In genomic region chr11:60108631-60109172, GRCm38 (mm10) we compare ENCODE assay signal across 8 mouse cellular contexts. TPM values are rescaled to one million over a fixed set of nuclear protein-coding genes. Genes with fewer than 3 reads are reported as not detected.
DNase-seq lines count a peak whose midpoint lies in the region; ATAC-seq and TF ChIP-seq lines count a peak whose summit lies in the region.

No protein-coding gene starts in this region.

- peak overlapping the region; percentile 26; the same call in 1 of the 2 replicates for H3K27ac ChIP-seq in hindbrain, postnatal 0 days
- H3K27ac ChIP-seq in liver, embryonic 15.5 days (replicated peaks), result 0 out of 2 replicates have a peak overlapping the region, but pooled peaks have one; percentile 20

- peak; percentile 34 to 58 for DNase-seq in lung, adult 18-20 months
- DNase-seq in lung, adult 2 months, result no peak
- peak; percentile 84 for DNase-seq in adrenal gland, adult 2 months
- DNase-seq in hindbrain, postnatal 0 days (ENCODE audit: low spot score), result no peak
- no peak for DNase-seq in urinary bladder, postnatal 10 days (ENCODE audit: low spot score)
- no peak for DNase-seq in layer of hippocampus, adult 11-12 months (ENCODE audit: low spot score)

- H3K4me3 ChIP-seq in lung, adult 2 months (replicated peaks; ENCODE audit: extremely low read depth, low read depth, low read length), result no peak overlapping the region
- no peak overlapping the region for H3K4me3 ChIP-seq in hindbrain, postnatal 0 days (ENCODE audit: low read length)
- no peak overlapping the region for H3K4me3 ChIP-seq in liver, embryonic 15.5 days (replicated peaks)

- ATAC-seq in hindbrain, postnatal 0 days, result no peak
- ATAC-seq in liver, embryonic 15.5 days (ENCODE audit: insufficient read depth), result no peak
- no peak for ATAC-seq in erythroid progenitor cell, adult 5-6 weeks (replicated peaks; ENCODE audit: low FRiP score, poor library complexity, severe bottlenecking)

- peaks cover 34% of the 10 kb centered on the region for H3K4me1 ChIP-seq in lung, adult 2 months (ENCODE audit: control insufficient read depth, insufficient read depth, low read length)
- peaks cover 51% of the 10 kb centered on the region for H3K4me1 ChIP-seq in hindbrain, postnatal 0 days (ENCODE audit: insufficient read depth, low read length)
- peaks cover 92% of the 10 kb centered on the region for H3K4me1 ChIP-seq in liver, embryonic 15.5 days (replicated peaks)

- H3K9me3 ChIP-seq in hindbrain, postnatal 0 days (ENCODE audit: low read length), result no peaks in the 10 kb centered on the region
- H3K9me3 ChIP-seq in liver, embryonic 15.5 days (replicated peaks), result no peaks in the 10 kb centered on the region

- 23% methylated on average over 5 of the region's 5 CpGs for WGBS in lung, adult 2 months
- 49% methylated on average over 5 of the region's 5 CpGs for WGBS in hindbrain, postnatal 0 days
- WGBS in liver, embryonic 15.5 days (ENCODE audit: insufficient replicate concordance), result 45% methylated on average over 5 of the region's 5 CpGs

- no peaks in the 10 kb centered on the region for H3K36me3 ChIP-seq in hindbrain, postnatal 0 days (ENCODE audit: insufficient read depth, low read length)
- no peaks in the 10 kb centered on the region for H3K36me3 ChIP-seq in liver, embryonic 15.5 days (replicated peaks)

- no peak for TF ChIP-seq POLR2A in lung, adult 2 months (IDR thresholded peaks at IDR 0.05; ENCODE audit: borderline replicate concordance, extremely low read depth, low read depth, low read length)

- TF ChIP-seq CTCF in lung, adult 2 months (IDR thresholded peaks at IDR 0.05; ENCODE audit: insufficient read depth, low read length), result no peak
- TF ChIP-seq CTCF in hindbrain, postnatal 0 days (IDR thresholded peaks at IDR 0.05; ENCODE audit: low read depth), result no peak

- H3K27me3 ChIP-seq in hindbrain, postnatal 0 days (ENCODE audit: insufficient read depth, low read length), result no peaks in the 10 kb centered on the region
- H3K27me3 ChIP-seq in liver, embryonic 15.5 days, result no peaks in the 10 kb centered on the region

- H3K9ac ChIP-seq in hindbrain, postnatal 0 days (replicated peaks; ENCODE audit: low read length), result no peak overlapping the region
- no peak overlapping the region for H3K9ac ChIP-seq in liver, embryonic 15.5 days

- no peak overlapping the region for H3K4me2 ChIP-seq in hindbrain, postnatal 0 days (ENCODE audit: low read depth, low read length)
- H3K4me2 ChIP-seq in liver, embryonic 15.5 days, result no peak overlapping the region

RNA-seq across cellular contexts. Expression of gene Rai1, which starts 3.9 kb away (rescaled TPM):
- 46.4 and 47.3 TPM in 2 replicates for polyA plus RNA-seq in lung, adult 2 months (2012; rRNA removed)
- 10 to 100 TPM; 41.4 to 46.7 TPM for total RNA-seq in adrenal gland, adult 2 months (2021)
- 72.1 and 82.5 TPM in 2 replicates for polyA plus RNA-seq in adrenal gland, adult 2 months (2012; rRNA removed)
- total RNA-seq in hindbrain, postnatal 0 days (2014; rRNA removed), result 70.0 and 90.2 TPM in 2 replicates
- 20.8 and 24.9 TPM in 2 replicates for polyA plus RNA-seq in hindbrain, postnatal 0 days (2015; fragmentation: Nextera tagmentation; extraction: Ambion mirVana)
- polyA plus RNA-seq in liver, embryonic 15.5 days (2015; fragmentation: Nextera tagmentation; extraction: Ambion mirVana), result 3.8 and 4.6 TPM in 2 replicates
- 5.8 and 7.1 TPM in 2 replicates for total RNA-seq in erythroid progenitor cell, adult 5-6 weeks (2015; ENCODE audit: low replicate concordance)
- 0.77 and 3.0 TPM in 2 replicates for total RNA-seq in erythroid progenitor cell, adult 5-6 weeks (2017; ENCODE audit: low replicate concordance)

Comparison
In these comparisons a context has a peak if more than half of its experiments do, and no peak if none do; other contexts are left out.
1. DNase-seq: peak in lung, adult 18-20 months (2 of 2) and adrenal gland, adult 2 months (single experiment); none in lung, adult 2 months (single experiment), hindbrain, postnatal 0 days (single experiment), urinary bladder, postnatal 10 days (single experiment) and layer of hippocampus, adult 11-12 months (single experiment).